8 mouse cellular contexts compared by ENCODE assay signal in genomic region chr2:130273732-130274131, GRCm38 (mm10). TPM values are rescaled to one million over a fixed set of nuclear protein-coding genes. Genes with fewer than 3 reads are reported as not detected.
DNase-seq lines count a peak whose midpoint lies in the region; ATAC-seq and TF ChIP-seq lines count a peak whose summit lies in the region.

No protein-coding gene starts in this region.

- peak overlapping the region; percentile 98 for H3K9ac ChIP-seq in kidney, embryonic 15.5 days
- H3K9ac ChIP-seq in liver, postnatal 0 days (replicated peaks) = peak overlapping the region; percentile 88

- no peak for TF ChIP-seq EP300 in liver, postnatal 0 days (IDR thresholded peaks at IDR 0.05; ENCODE audit: low read depth)

- peaks cover 36% of the 10 kb centered on the region for H3K4me1 ChIP-seq in kidney, embryonic 15.5 days
- H3K4me1 ChIP-seq in bone marrow macrophage, adult 2 months (ENCODE audit: control insufficient read depth, insufficient read depth, low read length) = peaks cover 16% of the 10 kb centered on the region
- H3K4me1 ChIP-seq in liver, postnatal 0 days (ENCODE audit: insufficient read depth) = peaks cover 26% of the 10 kb centered on the region

- TF ChIP-seq POLR2A in bone marrow macrophage, adult 2 months (IDR thresholded peaks at IDR 0.05; ENCODE audit: borderline replicate concordance, low read depth, low read length) = peak; percentile 58; the same call in 1 of the 2 replicates

- H3K27me3 ChIP-seq in kidney, embryonic 15.5 days = no peaks in the 10 kb centered on the region
- H3K27me3 ChIP-seq in liver, postnatal 0 days (ENCODE audit: insufficient read depth, low read length) = no peaks in the 10 kb centered on the region

- DNase-seq in kidney, postnatal 14 days = no peak
- no peak for DNase-seq in liver, postnatal 0 days
- DNase-seq in gastrocnemius, postnatal 14 days = no peak
- no peak for DNase-seq in yolk sac, embryonic 10.5 days (ENCODE audit: low spot score)
- DNase-seq in spleen, postnatal 14 days (ENCODE audit: low spot score in 2 of 2) = no peak

- intact Hi-C loops in gastrocnemius, postnatal 14 days (cut with DNase I; ENCODE audit: low total_unique reads) = no loop called here

- H3K9me3 ChIP-seq in kidney, embryonic 15.5 days (replicated peaks) = no peaks in the 10 kb centered on the region
- no peaks in the 10 kb centered on the region for H3K9me3 ChIP-seq in liver, postnatal 0 days (ENCODE audit: low read length)

- peaks cover 35% of the 10 kb centered on the region for H3K36me3 ChIP-seq in kidney, embryonic 15.5 days
- H3K36me3 ChIP-seq in liver, postnatal 0 days (replicated peaks; ENCODE audit: insufficient read depth, low read length) = peaks cover 32% of the 10 kb centered on the region

- H3K4me3 ChIP-seq in kidney, embryonic 15.5 days (replicated peaks) = peak overlapping the region; percentile 97
- H3K4me3 ChIP-seq in bone marrow macrophage, adult 2 months (ENCODE audit: insufficient read depth, low read length) = peak overlapping the region; percentile 79
- H3K4me3 ChIP-seq in liver, postnatal 0 days (ENCODE audit: low read depth, low read length) = peak overlapping the region; percentile 91

- H3K4me2 ChIP-seq in kidney, embryonic 15.5 days = peak overlapping the region; percentile 82
- H3K4me2 ChIP-seq in liver, postnatal 0 days (ENCODE audit: low read depth, low read length) = peak overlapping the region; percentile 95

- ATAC-seq in kidney, embryonic 15.5 days (replicated peaks; ENCODE audit: low FRiP score) = peak; percentile 12
- peak; percentile 0; the same call in 1 of the 2 replicates for ATAC-seq in granulocyte monocyte progenitor cell, adult 5-6 weeks (replicated peaks; ENCODE audit: poor library complexity, severe bottlenecking)
- ATAC-seq in liver, postnatal 0 days = peak; percentile 14

- peak overlapping the region; percentile 94 for H3K27ac ChIP-seq in kidney, embryonic 15.5 days
- peak overlapping the region; percentile 61 for H3K27ac ChIP-seq in bone marrow macrophage, adult 2 months (ENCODE audit: insufficient read depth, low read depth, low read length)
- peak overlapping the region; percentile 77 for H3K27ac ChIP-seq in liver, postnatal 0 days (ENCODE audit: low read depth)

- under 1% methylated on average over 14 of the region's 14 CpGs for WGBS in kidney, embryonic 15.5 days
- 2% methylated on average over 14 of the region's 14 CpGs for WGBS in liver, postnatal 0 days (ENCODE audit: insufficient replicate concordance)

- TF ChIP-seq CTCF in bone marrow macrophage, adult 2 months (IDR thresholded peaks at IDR 0.05; ENCODE audit: low read depth, low read length) = no peak
- no peak for TF ChIP-seq CTCF in liver, postnatal 0 days (IDR thresholded peaks at IDR 0.05; ENCODE audit: low read depth)

RNA-seq across cellular contexts. Expression of gene Nop56, which starts 0.5 kb away (rescaled TPM):
- polyA plus RNA-seq in kidney, embryonic 15.5 days (2015; fragmentation: Nextera tagmentation; extraction: Ambion mirVana) = 317 and 325 TPM in 2 replicates
- polyA plus RNA-seq in bone marrow macrophage, adult 2 months (2012; ENCODE audit: insufficient read depth, insufficient read length, missing spikeins) = 46.4 and 51.8 TPM in 2 replicates
- 501 and 575 TPM in 2 replicates for total RNA-seq in granulocyte monocyte progenitor cell, adult 5-6 weeks (2014; fragmentation: Nextera tagmentation)
- 468 and 587 TPM in 2 replicates for total RNA-seq in granulocyte monocyte progenitor cell, adult 5-6 weeks (2017)
- 79.4 and 91.2 TPM in 2 replicates for polyA plus RNA-seq in liver, postnatal 0 days (2015; fragmentation: Nextera tagmentation; extraction: Ambion mirVana)
- total RNA-seq in gastrocnemius, postnatal 14 days (2021) = 10 to 100 TPM; 37.1 to 37.4 TPM

RNA-seq across cellular contexts. Expression of gene Idh3b, which starts 10.6 kb away (rescaled TPM):
- 188 and 191 TPM in 2 replicates for polyA plus RNA-seq in kidney, embryonic 15.5 days (2015; fragmentation: Nextera tagmentation; extraction: Ambion mirVana)
- polyA plus RNA-seq in bone marrow macrophage, adult 2 months (2012; ENCODE audit: insufficient read depth, insufficient read length, missing spikeins) = 162 and 179 TPM in 2 replicates
- total RNA-seq in granulocyte monocyte progenitor cell, adult 5-6 weeks (2014; fragmentation: Nextera tagmentation) = 130 and 165 TPM in 2 replicates
- 116 and 121 TPM in 2 replicates for total RNA-seq in granulocyte monocyte progenitor cell, adult 5-6 weeks (2017)
- polyA plus RNA-seq in liver, postnatal 0 days (2015; fragmentation: Nextera tagmentation; extraction: Ambion mirVana) = 114 and 116 TPM in 2 replicates
- total RNA-seq in gastrocnemius, postnatal 14 days (2021) = 100 to 1,000 TPM; 402 to 460 TPM

RNA-seq across cellular contexts. Expression of gene Ebf4, which starts 21.2 kb away (rescaled TPM):
- polyA plus RNA-seq in kidney, embryonic 15.5 days (2015; fragmentation: Nextera tagmentation; extraction: Ambion mirVana) = 2.1 and 2.8 TPM in 2 replicates
- not detected in 2 replicates for polyA plus RNA-seq in bone marrow macrophage, adult 2 months (2012; ENCODE audit: insufficient read depth, insufficient read length, missing spikeins)
- not detected in 2 replicates for total RNA-seq in granulocyte monocyte progenitor cell, adult 5-6 weeks (2014; fragmentation: Nextera tagmentation)
- total RNA-seq in granulocyte monocyte progenitor cell, adult 5-6 weeks (2017) = not detected in 2 replicates
- 0.08 and 0.11 TPM in 2 replicates for polyA plus RNA-seq in liver, postnatal 0 days (2015; fragmentation: Nextera tagmentation; extraction: Ambion mirVana)
- under 1 TPM; 0.66 to 0.73 TPM for total RNA-seq in gastrocnemius, postnatal 14 days (2021)
